Mouse (Mus musculus): ENCODE measurements around the gene Zbtb20. TPM values are rescaled to one million over a fixed set of nuclear protein-coding genes. Genes with fewer than 3 reads are reported as not detected.

Zbtb20 gene
- polyA plus RNA-seq, 1 experiment from 2014 or later, result 27.9 TPM

DNA sequence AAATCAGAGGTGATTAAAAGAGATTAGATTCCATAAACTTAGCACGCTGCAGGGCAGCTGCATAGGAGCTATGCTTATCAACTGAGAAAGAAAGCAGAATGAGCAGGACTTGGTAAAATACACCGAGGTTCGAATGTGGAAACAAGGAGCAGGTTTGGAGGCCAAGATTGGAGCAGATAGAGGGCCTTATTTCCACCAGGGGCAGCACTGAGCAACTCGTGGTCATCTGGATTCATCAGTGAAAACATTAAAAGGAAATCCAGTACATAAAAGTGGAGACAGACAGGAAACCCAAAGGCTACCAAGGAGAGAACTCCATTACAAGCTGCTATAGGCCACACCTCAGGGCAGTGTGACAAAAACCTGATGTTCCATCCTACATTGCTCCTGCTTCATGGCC lies 686.3 kb downstream of the Zbtb20 start:
- TF ChIP-seq CTCF (IDR thresholded peaks at IDR 0.05), result peak; percentile 51
- TF ChIP-seq EP300 (IDR thresholded peaks at IDR 0.05), result no peak
- ATAC-seq, result no peak
- H3K27ac ChIP-seq (ENCODE audit: low read length), result no peak overlapping the region
- H3K9ac ChIP-seq (replicated peaks; ENCODE audit: low read depth), result no peak overlapping the region
- H3K27me3 ChIP-seq (replicated peaks; ENCODE audit: insufficient read depth, low read length), result no peaks in the 10 kb centered on the region
- H3K4me2 ChIP-seq (replicated peaks; ENCODE audit: low read depth, low read length), result no peak overlapping the region
- H3K4me3 ChIP-seq (ENCODE audit: low read depth, low read length), result no peak overlapping the region
- H3K4me1 ChIP-seq (ENCODE audit: insufficient read depth, low read depth, low read length), result no peaks in the 10 kb centered on the region
- H3K9me3 ChIP-seq (ENCODE audit: low read length), result no peaks in the 10 kb centered on the region
- DNase-seq (ENCODE audit: low spot score), result no peak
- 84% methylated on average over 4 of the region's 4 CpGs for WGBS
- H3K36me3 ChIP-seq (ENCODE audit: insufficient read depth, low read length), result no peaks in the 10 kb centered on the region

DNA sequence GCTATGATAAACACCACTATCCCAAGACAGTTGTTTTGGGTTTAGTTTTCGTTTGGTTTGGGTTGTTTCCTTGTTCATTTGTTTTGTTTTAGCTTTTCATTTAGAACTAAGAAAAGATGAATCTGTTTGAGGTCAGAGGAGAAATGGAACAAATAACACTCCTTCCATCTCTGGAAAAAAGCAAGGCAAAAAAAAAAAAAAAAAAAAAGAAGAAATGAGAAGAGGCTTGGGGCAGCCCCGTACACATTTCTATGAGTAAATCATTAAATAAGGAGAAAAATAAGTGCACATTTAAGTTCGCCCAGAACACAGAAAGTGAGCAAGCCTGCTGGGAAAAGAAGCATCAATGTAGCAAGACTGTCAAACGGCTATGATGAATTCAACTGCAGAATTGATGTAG lies 690.2 kb downstream of the Zbtb20 start:
- WGBS, result 68% methylated on average over 4 of the region's 4 CpGs
- Histone ChIP-seq H3K9me3 (ENCODE audit: low read length) (no peaks in the 10 kb centered on the region), H3K4me2 (replicated peaks; ENCODE audit: low read depth, low read length) (no peak overlapping the region), H3K9ac (replicated peaks; ENCODE audit: low read depth) (no peak overlapping the region), H3K4me1 (ENCODE audit: insufficient read depth, low read depth, low read length) (no peaks in the 10 kb centered on the region), H3K4me3 (ENCODE audit: low read depth, low read length) (no peak overlapping the region), H3K27me3 (replicated peaks; ENCODE audit: insufficient read depth, low read length) (no peaks in the 10 kb centered on the region), H3K27ac (ENCODE audit: low read length) (no peak overlapping the region), H3K36me3 (ENCODE audit: insufficient read depth, low read length) (no peaks in the 10 kb centered on the region)
- ATAC-seq (no peak), DNase-seq (ENCODE audit: low spot score) (no peak)
- TF ChIP-seq CTCF (IDR thresholded peaks at IDR 0.05), result no peak
- TF ChIP-seq EP300 (IDR thresholded peaks at IDR 0.05), result no peak

- WGBS, result 86% methylated on average over 1 of the region's 1 CpGs
- Histone ChIP-seq H3K36me3 (ENCODE audit: insufficient read depth, low read length) (no peaks in the 10 kb centered on the region), H3K27me3 (replicated peaks; ENCODE audit: insufficient read depth, low read length) (no peaks in the 10 kb centered on the region), H3K27ac (ENCODE audit: low read length) (no peak overlapping the region), H3K4me1 (ENCODE audit: insufficient read depth, low read depth, low read length) (no peaks in the 10 kb centered on the region), H3K4me3 (ENCODE audit: low read depth, low read length) (no peak overlapping the region), H3K4me2 (replicated peaks; ENCODE audit: low read depth, low read length) (no peak overlapping the region), H3K9me3 (ENCODE audit: low read length) (no peaks in the 10 kb centered on the region), H3K9ac (replicated peaks; ENCODE audit: low read depth) (no peak overlapping the region)
- no peak for ATAC-seq
- no peak for TF ChIP-seq CTCF (IDR thresholded peaks at IDR 0.05)
- TF ChIP-seq EP300 (IDR thresholded peaks at IDR 0.05), result no peak
- no peak for DNase-seq (ENCODE audit: low spot score)
These were observed 690.8 kb downstream of the Zbtb20 start for GRCm38 (mm10) chr16:43566511-43566910.

DNA sequence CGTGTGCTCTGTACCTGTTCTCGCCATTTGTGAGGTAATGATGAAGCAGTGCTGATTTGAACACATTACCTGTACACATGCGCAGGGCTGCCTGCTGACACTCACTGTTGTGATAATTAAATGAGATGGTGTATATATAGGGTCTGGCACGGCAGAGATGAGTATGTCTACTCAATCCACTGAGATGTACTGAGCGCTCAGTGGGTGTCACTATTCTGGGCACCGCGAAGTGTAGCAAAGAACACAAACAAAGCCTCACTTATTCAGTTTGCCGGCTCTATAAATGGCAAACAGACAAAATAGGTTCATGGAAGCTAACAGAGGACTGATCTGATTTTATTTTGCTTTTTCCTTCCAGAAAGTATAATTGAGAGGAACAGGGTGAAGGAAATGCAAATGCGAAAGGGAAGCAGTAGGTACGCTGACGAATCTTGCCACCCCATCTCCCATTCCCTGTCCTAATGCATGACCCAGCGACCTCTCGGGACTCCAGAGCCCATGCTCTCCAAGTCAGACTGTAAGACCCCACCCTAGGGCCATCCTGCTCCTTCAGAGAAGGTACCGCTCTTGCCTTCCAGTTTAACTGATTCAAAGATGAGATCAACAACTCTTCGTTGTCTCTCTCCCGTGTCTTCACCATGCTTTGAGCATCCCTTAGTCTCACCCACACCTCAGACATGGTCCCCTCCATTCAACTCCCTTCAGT lies 695.8 kb downstream of the Zbtb20 start:
- Histone ChIP-seq H3K4me2 (replicated peaks; ENCODE audit: low read depth, low read length) (no peak overlapping the region), H3K4me3 (ENCODE audit: low read depth, low read length) (no peak overlapping the region), H3K27ac (ENCODE audit: low read length) (no peak overlapping the region), H3K27me3 (replicated peaks; ENCODE audit: insufficient read depth, low read length) (no peaks in the 10 kb centered on the region), H3K4me1 (ENCODE audit: insufficient read depth, low read depth, low read length) (no peaks in the 10 kb centered on the region; the same call in 1 of the 2 replicates), H3K9ac (replicated peaks; ENCODE audit: low read depth) (no peak overlapping the region), H3K9me3 (ENCODE audit: low read length) (no peaks in the 10 kb centered on the region), H3K36me3 (ENCODE audit: insufficient read depth, low read length) (no peaks in the 10 kb centered on the region)
- TF ChIP-seq CTCF (IDR thresholded peaks at IDR 0.05) (no peak), EP300 (IDR thresholded peaks at IDR 0.05) (no peak)
- WGBS, result 93% methylated on average over 16 of the region's 16 CpGs
- DNase-seq (ENCODE audit: low spot score) (no peak), ATAC-seq (no peak)

GRCm38 (mm10) chr16:43572171-43572570 lies 696.5 kb downstream of the Zbtb20 start:
- H3K9me3 ChIP-seq (ENCODE audit: low read length), result no peaks in the 10 kb centered on the region
- H3K27ac ChIP-seq (ENCODE audit: low read length), result no peak overlapping the region
- 94% methylated on average over 5 of the region's 5 CpGs for WGBS
- DNase-seq (ENCODE audit: low spot score), result no peak
- no peak for TF ChIP-seq CTCF (IDR thresholded peaks at IDR 0.05)
- no peak overlapping the region for H3K4me2 ChIP-seq (replicated peaks; ENCODE audit: low read depth, low read length)
- no peaks in the 10 kb centered on the region for H3K27me3 ChIP-seq (replicated peaks; ENCODE audit: insufficient read depth, low read length)
- H3K4me1 ChIP-seq (ENCODE audit: insufficient read depth, low read depth, low read length), result peaks cover 2% of the 10 kb centered on the region; the same call in 1 of the 2 replicates
- no peak overlapping the region for H3K4me3 ChIP-seq (ENCODE audit: low read depth, low read length)
- H3K9ac ChIP-seq (replicated peaks; ENCODE audit: low read depth), result no peak overlapping the region
- no peak for ATAC-seq
- no peaks in the 10 kb centered on the region for H3K36me3 ChIP-seq (ENCODE audit: insufficient read depth, low read length)

GRCm38 (mm10) chr16:43572766-43573165 lies 697.1 kb downstream of the Zbtb20 start:
- WGBS, result 67% methylated on average over 10 of the region's 10 CpGs
- Histone ChIP-seq H3K4me1 (ENCODE audit: insufficient read depth, low read depth, low read length) (peaks cover 3% of the 10 kb centered on the region; the same call in 1 of the 2 replicates), H3K4me3 (ENCODE audit: low read depth, low read length) (no peak overlapping the region), H3K36me3 (ENCODE audit: insufficient read depth, low read length) (no peaks in the 10 kb centered on the region), H3K27me3 (replicated peaks; ENCODE audit: insufficient read depth, low read length) (no peaks in the 10 kb centered on the region), H3K9me3 (ENCODE audit: low read length) (no peaks in the 10 kb centered on the region), H3K4me2 (replicated peaks; ENCODE audit: low read depth, low read length) (no peak overlapping the region), H3K9ac (replicated peaks; ENCODE audit: low read depth) (no peak overlapping the region), H3K27ac (ENCODE audit: low read length) (no peak overlapping the region)
- ATAC-seq, result no peak
- DNase-seq (ENCODE audit: low spot score), result no peak
- TF ChIP-seq EP300 (IDR thresholded peaks at IDR 0.05) (no peak), CTCF (IDR thresholded peaks at IDR 0.05) (no peak)
